Mouse (Mus musculus) CH12.LX (cell line): ENCODE measurements around the gene Rnf185.

Experiments
- CTCF ChIP-seq, 2 experiments: IDR thresholded peaks in 1 of 2; conservative IDR thresholded peaks in 1 of 2; 2 replicates each; pipeline ENCODE4 v1.5.1; 2011 to 2012; ENCODE audit warnings: low read depth in 2 of 2, low read length in 2 of 2, improper control_type of control experiment in 1 of 2, inconsistent platforms in 1 of 2, mild to moderate bottlenecking in 1 of 2, moderate library complexity in 1 of 2
- GABPA ChIP-seq: IDR thresholded peaks from 2 replicates; pipeline ENCODE4 v1.6.1; 2012; ENCODE audit warnings: low read depth, low read length, improper control_type of control experiment, inconsistent platforms; ENCODE audit not compliant: insufficient replicate concordance
- MAZ ChIP-seq: IDR thresholded peaks from 2 replicates; pipeline ENCODE4 v1.6.1; 2012; ENCODE audit warnings: low read depth, mild to moderate bottlenecking, inconsistent platforms, low read length, improper control_type of control experiment, moderate library complexity
- NRF1 ChIP-seq: IDR thresholded peaks from 2 replicates; pipeline ENCODE4 v1.6.1; 2014; ENCODE audit warnings: low read depth, mild to moderate bottlenecking, inconsistent platforms, low read length, improper control_type of control experiment, moderate library complexity
- TCF12 ChIP-seq: IDR thresholded peaks from 2 replicates; pipeline ENCODE4 v1.6.1; 2014; ENCODE audit warnings: low read depth, mild to moderate bottlenecking, inconsistent platforms, low read length, improper control_type of control experiment

DNA sequence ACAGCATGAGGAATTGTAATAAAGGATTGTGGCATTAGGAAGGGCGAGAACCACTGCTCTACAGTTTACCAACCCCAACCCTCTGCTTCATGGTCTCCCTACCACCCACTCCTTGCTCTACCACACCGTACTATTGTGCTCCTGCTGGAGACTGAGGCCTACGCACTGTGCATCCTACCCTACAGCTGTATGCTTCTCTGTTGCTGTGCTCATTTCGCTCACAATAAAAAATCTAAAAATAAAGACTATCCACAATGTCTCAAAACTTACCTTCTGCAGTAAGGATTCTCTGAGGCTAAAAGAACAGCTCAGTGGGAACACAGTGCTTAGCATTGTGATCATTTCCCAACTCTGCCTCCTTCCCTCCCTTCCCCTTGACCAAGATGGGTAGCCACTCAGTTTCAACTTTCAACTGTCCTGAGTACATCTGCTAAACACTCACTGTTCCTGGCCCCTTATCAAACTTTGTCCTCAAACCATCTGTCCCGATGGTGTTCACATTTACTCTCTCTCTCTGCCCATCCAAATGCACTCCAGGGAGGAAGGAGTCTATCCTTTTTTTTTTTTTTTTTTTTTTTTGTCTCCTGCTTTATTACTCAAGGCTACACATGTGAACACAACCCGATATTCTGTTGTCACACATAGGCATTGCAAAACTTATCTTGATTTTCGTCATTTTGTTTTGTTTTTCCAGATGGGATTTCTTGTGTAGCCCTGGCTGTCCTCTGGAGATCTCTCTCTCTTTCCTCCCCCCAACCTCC lies 47.7 kb downstream of the Rnf185 start:
- TF ChIP-seq GABPA (no peak), MAZ (no peak), CTCF (conservative IDR thresholded peaks at IDR 0.05 in 1 of 2, IDR thresholded peaks at IDR 0.05 in 1 of 2; ENCODE audit: low read depth in 2 of 2, low read length in 2 of 2) (no peak), NRF1 (no peak), TCF12 (no peak)
